ENCODE assay signal across 7 mouse cellular contexts in the genomic region with DNA sequence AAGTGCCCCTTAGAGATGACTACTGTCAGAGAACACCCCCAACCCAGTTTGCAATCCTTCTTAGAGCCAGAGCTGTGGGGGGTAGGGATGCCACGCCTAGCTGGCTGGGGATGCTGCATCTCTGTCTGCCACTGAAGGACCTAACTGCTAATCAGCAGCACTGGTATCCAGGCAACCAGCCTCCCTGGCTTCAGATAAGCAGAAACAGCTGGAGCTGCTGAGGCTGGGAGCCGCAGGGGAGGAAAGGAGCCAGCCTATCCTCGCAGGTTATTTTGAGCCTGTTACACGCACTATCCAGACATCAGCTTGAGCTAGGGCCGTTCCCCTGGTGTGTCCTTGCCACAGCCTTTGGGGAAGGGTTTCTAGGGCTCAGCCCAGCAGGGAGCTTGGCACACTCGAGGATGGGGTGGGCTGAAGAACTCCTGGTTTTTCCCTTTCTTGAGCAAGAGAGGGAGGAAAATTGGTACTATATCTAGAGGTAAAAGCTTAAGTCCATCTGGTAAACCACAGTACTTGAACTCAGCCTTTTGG.
DNase-seq lines count a peak whose midpoint lies in the region; ATAC-seq lines count a peak whose summit lies in the region.

No protein-coding gene starts in this region.

- no peaks in the 10 kb centered on the region for H3K9me3 ChIP-seq in embryonic facial prominence, embryonic 10.5 days
- no peaks in the 10 kb centered on the region for H3K9me3 ChIP-seq in midbrain, embryonic 13.5 days

- peak overlapping the region; percentile 25 for H3K4me2 ChIP-seq in midbrain, embryonic 13.5 days (replicated peaks)

- peak overlapping the region; percentile 75 for H3K27ac ChIP-seq in embryonic facial prominence, embryonic 10.5 days (replicated peaks)
- peak overlapping the region; percentile 99 for H3K27ac ChIP-seq in midbrain, embryonic 13.5 days

- peaks cover 16% of the 10 kb centered on the region for H3K27me3 ChIP-seq in embryonic facial prominence, embryonic 10.5 days (replicated peaks; ENCODE audit: low read depth, poor library complexity, severe bottlenecking)
- no peaks in the 10 kb centered on the region for H3K27me3 ChIP-seq in midbrain, embryonic 13.5 days

- DNase-seq in spleen, postnatal 10 days (ENCODE audit: low spot score in 2 of 2), result peak; percentile 45 to 72
- no peak for DNase-seq in spleen, adult 18-20 months
- DNase-seq in embryonic facial prominence, embryonic 10.5 days (ENCODE audit: low spot score), result peak; percentile 89
- DNase-seq in heart, adult 18-20 months, result peak; percentile 74 to 85
- peak; percentile 82 for DNase-seq in left cerebral cortex, adult 11 months (ENCODE audit: low spot score)
- no peak for DNase-seq in thymus, postnatal 36 days

- no peaks in the 10 kb centered on the region for H3K36me3 ChIP-seq in embryonic facial prominence, embryonic 10.5 days (replicated peaks)
- no peaks in the 10 kb centered on the region for H3K36me3 ChIP-seq in midbrain, embryonic 13.5 days

- H3K4me3 ChIP-seq in embryonic facial prominence, embryonic 10.5 days, result peak overlapping the region; percentile 21; the same call in 1 of the 2 replicates
- H3K4me3 ChIP-seq in midbrain, embryonic 13.5 days (replicated peaks), result no peak overlapping the region

- peak overlapping the region; percentile 46 for H3K9ac ChIP-seq in midbrain, embryonic 13.5 days (replicated peaks)

- peaks cover 63% of the 10 kb centered on the region for H3K4me1 ChIP-seq in embryonic facial prominence, embryonic 10.5 days
- peaks cover 77% of the 10 kb centered on the region for H3K4me1 ChIP-seq in midbrain, embryonic 13.5 days (replicated peaks)

- 1% methylated on average over 6 of the region's 6 CpGs for WGBS in embryonic facial prominence, embryonic 10.5 days
- 2% methylated on average over 6 of the region's 6 CpGs for WGBS in midbrain, embryonic 13.5 days

- ATAC-seq in midbrain, embryonic 13.5 days, result peak; percentile 92

Comparison
In these comparisons a context has a peak if more than half of its experiments do, and no peak if none do; other contexts are left out.
1. DNase-seq: peak in spleen, postnatal 10 days (2 of 2), embryonic facial prominence, embryonic 10.5 days (single experiment), heart, adult 18-20 months (2 of 2) and left cerebral cortex, adult 11 months (single experiment); none in spleen, adult 18-20 months (0 of 2) and thymus, postnatal 36 days (0 of 2).